8 mouse cellular contexts compared by ENCODE assay signal in genomic region chr13:56703222-56703870, GRCm38 (mm10). TPM values are rescaled to one million over a fixed set of nuclear protein-coding genes. Genes with fewer than 3 reads are reported as not detected.
DNase-seq lines count a peak whose midpoint lies in the region; ATAC-seq and TF ChIP-seq lines count a peak whose summit lies in the region.

No protein-coding gene starts in this region.

- DNase-seq in CD4-positive, CD25-positive, alpha-beta regulatory T cell, adult 2 months (ENCODE audit: low read depth, low spot score): peak; percentile 79
- peak; percentile 90 for DNase-seq in heart, embryonic 10.5 days (ENCODE audit: low spot score)
- peak; percentile 80 for DNase-seq in stomach, postnatal 0 days (ENCODE audit: low spot score)

- H3K4me3 ChIP-seq in bone marrow, adult 2 months (replicated peaks; ENCODE audit: control insufficient read depth, low read depth, low read length): peak overlapping the region; percentile 89
- H3K4me3 ChIP-seq in embryonic fibroblast, embryonic 13.5 days (ENCODE audit: insufficient read depth, low read length): peak overlapping the region; percentile 95
- peak overlapping the region; percentile 79 for H3K4me3 ChIP-seq in heart, embryonic 10.5 days
- peak overlapping the region; percentile 83 for H3K4me3 ChIP-seq in kidney, embryonic 15.5 days (replicated peaks)
- peak overlapping the region; percentile 75 for H3K4me3 ChIP-seq in liver, embryonic 15.5 days (replicated peaks)
- H3K4me3 ChIP-seq in neural tube, embryonic 13.5 days: peak overlapping the region; percentile 75
- peak overlapping the region; percentile 76 for H3K4me3 ChIP-seq in stomach, postnatal 0 days (ENCODE audit: low read depth, low read length)

- H3K36me3 ChIP-seq in heart, embryonic 10.5 days: peaks cover 18% of the 10 kb centered on the region
- peaks cover 22% of the 10 kb centered on the region for H3K36me3 ChIP-seq in kidney, embryonic 15.5 days
- no peaks in the 10 kb centered on the region for H3K36me3 ChIP-seq in liver, embryonic 15.5 days (replicated peaks)
- no peaks in the 10 kb centered on the region for H3K36me3 ChIP-seq in neural tube, embryonic 13.5 days
- H3K36me3 ChIP-seq in stomach, postnatal 0 days (ENCODE audit: control insufficient read depth, insufficient read depth, low read length): no peaks in the 10 kb centered on the region

- H3K4me2 ChIP-seq in kidney, embryonic 15.5 days: peak overlapping the region; percentile 71
- peak overlapping the region; percentile 88 for H3K4me2 ChIP-seq in liver, embryonic 15.5 days
- peak overlapping the region; percentile 81 for H3K4me2 ChIP-seq in neural tube, embryonic 13.5 days
- H3K4me2 ChIP-seq in stomach, postnatal 0 days (replicated peaks; ENCODE audit: low read depth): peak overlapping the region; percentile 63

- TF ChIP-seq POLR2A in bone marrow, adult 2 months (IDR thresholded peaks at IDR 0.05; ENCODE audit: borderline replicate concordance, control insufficient read depth, low read depth, low read length): no peak; the same call in 1 of the 2 replicates
- 0 out of 2 replicates have a peak, but pooled peaks have one; percentile 0 for TF ChIP-seq POLR2A in embryonic fibroblast, embryonic 13.5 days (IDR thresholded peaks at IDR 0.05; ENCODE audit: low read depth, low read length)

- H3K4me1 ChIP-seq in bone marrow, adult 2 months (ENCODE audit: control insufficient read depth, insufficient read depth, low read length): peaks cover 4% of the 10 kb centered on the region
- peaks cover 14% of the 10 kb centered on the region for H3K4me1 ChIP-seq in embryonic fibroblast, embryonic 13.5 days (ENCODE audit: control insufficient read depth, insufficient read depth, low read length)
- peaks cover 42% of the 10 kb centered on the region for H3K4me1 ChIP-seq in heart, embryonic 10.5 days
- peaks cover 61% of the 10 kb centered on the region for H3K4me1 ChIP-seq in kidney, embryonic 15.5 days
- H3K4me1 ChIP-seq in liver, embryonic 15.5 days (replicated peaks): peaks cover 36% of the 10 kb centered on the region
- peaks cover 63% of the 10 kb centered on the region for H3K4me1 ChIP-seq in neural tube, embryonic 13.5 days (replicated peaks)
- peaks cover 2% of the 10 kb centered on the region for H3K4me1 ChIP-seq in stomach, postnatal 0 days (replicated peaks; ENCODE audit: control insufficient read depth, insufficient read depth)

- TF ChIP-seq CTCF in bone marrow, adult 2 months (IDR thresholded peaks at IDR 0.05; ENCODE audit: control insufficient read depth, insufficient read depth, low read length): no peak
- no peak for TF ChIP-seq CTCF in embryonic fibroblast, embryonic 13.5 days (IDR thresholded peaks at IDR 0.05; ENCODE audit: borderline replicate concordance, insufficient read depth, low read length)
- TF ChIP-seq CTCF in stomach, postnatal 0 days (IDR thresholded peaks at IDR 0.05; ENCODE audit: low read depth): no peak

- no peaks in the 10 kb centered on the region for H3K27me3 ChIP-seq in heart, embryonic 10.5 days (ENCODE audit: insufficient read depth, poor library complexity, severe bottlenecking)
- no peaks in the 10 kb centered on the region for H3K27me3 ChIP-seq in kidney, embryonic 15.5 days
- H3K27me3 ChIP-seq in liver, embryonic 15.5 days: no peaks in the 10 kb centered on the region
- no peaks in the 10 kb centered on the region for H3K27me3 ChIP-seq in neural tube, embryonic 13.5 days
- H3K27me3 ChIP-seq in stomach, postnatal 0 days (ENCODE audit: control insufficient read depth, insufficient read depth, low read length): no peaks in the 10 kb centered on the region

- under 1% methylated on average over 54 of the region's 80 CpGs for WGBS in bone marrow, adult 2 months
- under 1% methylated on average over 78 of the region's 80 CpGs for WGBS in heart, embryonic 10.5 days
- under 1% methylated on average over 73 of the region's 80 CpGs for WGBS in kidney, embryonic 15.5 days
- under 1% methylated on average over 63 of the region's 80 CpGs for WGBS in liver, embryonic 15.5 days (ENCODE audit: insufficient replicate concordance)
- WGBS in neural tube, embryonic 13.5 days: 0% methylated on average over 57 of the region's 80 CpGs
- WGBS in stomach, postnatal 0 days: 0% methylated on average over 43 of the region's 80 CpGs

- H3K9ac ChIP-seq in kidney, embryonic 15.5 days: peak overlapping the region; percentile 98
- peak overlapping the region; percentile 81 for H3K9ac ChIP-seq in liver, embryonic 15.5 days
- peak overlapping the region; percentile 96 for H3K9ac ChIP-seq in neural tube, embryonic 13.5 days
- H3K9ac ChIP-seq in stomach, postnatal 0 days (ENCODE audit: low read length): peak overlapping the region; percentile 98

- H3K27ac ChIP-seq in bone marrow, adult 2 months (ENCODE audit: control insufficient read depth, insufficient read depth, low read depth, low read length, poor library complexity): peak overlapping the region; percentile 94
- H3K27ac ChIP-seq in embryonic fibroblast, embryonic 13.5 days (ENCODE audit: insufficient read depth, low read length): peak overlapping the region; percentile 91
- H3K27ac ChIP-seq in heart, embryonic 10.5 days: peak overlapping the region; percentile 99
- peak overlapping the region; percentile 100 for H3K27ac ChIP-seq in kidney, embryonic 15.5 days
- peak overlapping the region; percentile 93 for H3K27ac ChIP-seq in liver, embryonic 15.5 days (replicated peaks)
- peak overlapping the region; percentile 99 for H3K27ac ChIP-seq in neural tube, embryonic 13.5 days (replicated peaks)
- H3K27ac ChIP-seq in stomach, postnatal 0 days (replicated peaks): peak overlapping the region; percentile 100

- no peak for TF ChIP-seq EP300 in stomach, postnatal 0 days (optimal IDR thresholded peaks at IDR 0.05)

- no peaks in the 10 kb centered on the region for H3K9me3 ChIP-seq in heart, embryonic 10.5 days
- no peaks in the 10 kb centered on the region for H3K9me3 ChIP-seq in kidney, embryonic 15.5 days (replicated peaks)
- no peaks in the 10 kb centered on the region for H3K9me3 ChIP-seq in liver, embryonic 15.5 days (replicated peaks)
- no peaks in the 10 kb centered on the region for H3K9me3 ChIP-seq in neural tube, embryonic 13.5 days
- no peaks in the 10 kb centered on the region for H3K9me3 ChIP-seq in stomach, postnatal 0 days (ENCODE audit: control insufficient read depth, low read length)

- ATAC-seq in kidney, embryonic 15.5 days (replicated peaks; ENCODE audit: low FRiP score): peak; percentile 81
- peak; percentile 85 for ATAC-seq in liver, embryonic 15.5 days (ENCODE audit: insufficient read depth)
- peak; percentile 80 for ATAC-seq in neural tube, embryonic 13.5 days (ENCODE audit: low read depth)
- peak; percentile 77 for ATAC-seq in stomach, postnatal 0 days (ENCODE audit: low FRiP score, low TSS enrichment)

RNA-seq across cellular contexts. Expression of gene Smad5, which starts 0.5 kb away (rescaled TPM):
- 8.2 and 14.8 TPM in 2 replicates for polyA plus RNA-seq in bone marrow, adult 2 months (2011; ENCODE audit: insufficient read depth, insufficient read length, low replicate concordance, missing spikeins)
- polyA plus RNA-seq in embryonic fibroblast, embryonic 13.5 days (2011; ENCODE audit: insufficient read length, low read depth, missing spikeins): 59.8 and 75.9 TPM in 2 replicates
- polyA plus RNA-seq in heart, embryonic 10.5 days (2016; fragmentation: Nextera tagmentation; extraction: Ambion mirVana): 20.7 and 23.0 TPM in 2 replicates
- 33.3 and 34.6 TPM in 2 replicates for polyA plus RNA-seq in kidney, embryonic 15.5 days (2015; fragmentation: Nextera tagmentation; extraction: Ambion mirVana)
- 3.3 and 3.8 TPM in 2 replicates for polyA plus RNA-seq in liver, embryonic 15.5 days (2015; fragmentation: Nextera tagmentation; extraction: Ambion mirVana)
- polyA plus RNA-seq in neural tube, embryonic 13.5 days (2015; fragmentation: Nextera tagmentation; extraction: Ambion mirVana): 22.7 and 25.7 TPM in 2 replicates
- 9.4 and 10.3 TPM in 2 replicates for polyA plus RNA-seq in stomach, postnatal 0 days (2015; fragmentation: Nextera tagmentation; extraction: Ambion mirVana)

RNA-seq across cellular contexts. Expression of gene Gm45623, which starts 50.3 kb away (rescaled TPM):
- not detected in 2 replicates for polyA plus RNA-seq in bone marrow, adult 2 months (2011; ENCODE audit: insufficient read depth, insufficient read length, low replicate concordance, missing spikeins)
- not detected in 2 replicates for polyA plus RNA-seq in embryonic fibroblast, embryonic 13.5 days (2011; ENCODE audit: insufficient read length, low read depth, missing spikeins)
- polyA plus RNA-seq in heart, embryonic 10.5 days (2016; fragmentation: Nextera tagmentation; extraction: Ambion mirVana): 0.49 and 0.67 TPM in 2 replicates
- polyA plus RNA-seq in kidney, embryonic 15.5 days (2015; fragmentation: Nextera tagmentation; extraction: Ambion mirVana): not detected in 2 replicates
- not detected in 2 replicates for polyA plus RNA-seq in liver, embryonic 15.5 days (2015; fragmentation: Nextera tagmentation; extraction: Ambion mirVana)
- 1.0 and 1.6 TPM in 2 replicates for polyA plus RNA-seq in neural tube, embryonic 13.5 days (2015; fragmentation: Nextera tagmentation; extraction: Ambion mirVana)
- polyA plus RNA-seq in stomach, postnatal 0 days (2015; fragmentation: Nextera tagmentation; extraction: Ambion mirVana): 0.97 and 1.5 TPM in 2 replicates

Comparison
In these comparisons a context has a peak if more than half of its experiments do, and no peak if none do; other contexts are left out.
1. Peak in every context shown above with its lines: DNase-seq, ATAC-seq, H3K4me3 ChIP-seq and H3K27ac ChIP-seq.